In genomic region chr5:64864699-64865108, GRCm38 (mm10) we compare ENCODE assay signal across 9 mouse cellular contexts.
DNase-seq lines count a peak whose midpoint lies in the region; ATAC-seq and TF ChIP-seq lines count a peak whose summit lies in the region.
"Had no signal": no experiment of that assay in that cellular context is flagged by ENCODE, and none has a peak within 500 bp of the region (broad histone marks: within the 10 kb centered on the region; RNA-seq: fewer than 3 reads in every experiment).

No protein-coding gene starts in this region.

- no peak overlapping the region for H3K4me2 ChIP-seq in hindbrain, embryonic 13.5 days
- H3K4me2 ChIP-seq in intestine, embryonic 14.5 days (ENCODE audit: low read length) = no peak overlapping the region
- peak overlapping the region; percentile 44 for H3K4me2 ChIP-seq in liver, postnatal 0 days (ENCODE audit: low read depth, low read length)
- no peak overlapping the region for H3K4me2 ChIP-seq in midbrain, postnatal 0 days (ENCODE audit: low read depth, low read length, poor library complexity, severe bottlenecking)
- H3K4me2 ChIP-seq: midbrain, embryonic 12.5 days had no signal

- H3K9ac ChIP-seq in hindbrain, embryonic 13.5 days = no peak overlapping the region
- no peak overlapping the region for H3K9ac ChIP-seq in intestine, embryonic 14.5 days (ENCODE audit: low read length)
- H3K9ac ChIP-seq in liver, postnatal 0 days (replicated peaks) = no peak overlapping the region
- H3K9ac ChIP-seq in midbrain, postnatal 0 days (replicated peaks; ENCODE audit: low read length, poor library complexity, severe bottlenecking) = no peak overlapping the region
- H3K9ac ChIP-seq: midbrain, embryonic 12.5 days had no signal

- H3K4me3 ChIP-seq in hindbrain, embryonic 10.5 days = no peak overlapping the region
- H3K4me3 ChIP-seq in hindbrain, embryonic 13.5 days = no peak overlapping the region
- no peak overlapping the region for H3K4me3 ChIP-seq in intestine, embryonic 14.5 days (ENCODE audit: low read depth, low read length)
- H3K4me3 ChIP-seq in liver, postnatal 0 days (ENCODE audit: low read depth, low read length) = no peak overlapping the region
- H3K4me3 ChIP-seq in midbrain, postnatal 0 days (ENCODE audit: low read depth, low read length) = no peak overlapping the region
- H3K4me3 ChIP-seq: midbrain, embryonic 12.5 days had no signal

- H3K27ac ChIP-seq in hindbrain, embryonic 10.5 days = peak overlapping the region; percentile 43
- no peak overlapping the region for H3K27ac ChIP-seq in hindbrain, embryonic 13.5 days
- H3K27ac ChIP-seq in intestine, embryonic 14.5 days (ENCODE audit: low read depth) = peak overlapping the region; percentile 83
- H3K27ac ChIP-seq in liver, postnatal 0 days (ENCODE audit: low read depth) = peak overlapping the region; percentile 83
- no peak overlapping the region for H3K27ac ChIP-seq in midbrain, postnatal 0 days (ENCODE audit: low read depth, low read length)
- H3K27ac ChIP-seq: midbrain, embryonic 12.5 days had no signal

- no peak for TF ChIP-seq CTCF in liver, postnatal 0 days (IDR thresholded peaks at IDR 0.05; ENCODE audit: low read depth)
- no peak for TF ChIP-seq CTCF in midbrain, postnatal 0 days (IDR thresholded peaks at IDR 0.05)

- no peaks in the 10 kb centered on the region for H3K27me3 ChIP-seq in hindbrain, embryonic 10.5 days (ENCODE audit: insufficient read depth, poor library complexity, severe bottlenecking)
- H3K27me3 ChIP-seq in hindbrain, embryonic 13.5 days = 0 out of 2 replicates have a peak, but pooled peaks cover 2% of the 10 kb centered on the region
- H3K27me3 ChIP-seq in intestine, embryonic 14.5 days (replicated peaks; ENCODE audit: control insufficient read depth, insufficient read depth, low read length) = no peaks in the 10 kb centered on the region
- H3K27me3 ChIP-seq in liver, postnatal 0 days (ENCODE audit: insufficient read depth, low read length) = no peaks in the 10 kb centered on the region
- no peaks in the 10 kb centered on the region for H3K27me3 ChIP-seq in midbrain, postnatal 0 days (ENCODE audit: insufficient read depth, low read length)
- H3K27me3 ChIP-seq: midbrain, embryonic 12.5 days had no signal

- H3K9me3 ChIP-seq in hindbrain, embryonic 10.5 days = peaks cover 8% of the 10 kb centered on the region
- H3K9me3 ChIP-seq in hindbrain, embryonic 13.5 days = no peaks in the 10 kb centered on the region
- no peaks in the 10 kb centered on the region for H3K9me3 ChIP-seq in intestine, embryonic 14.5 days (ENCODE audit: control insufficient read depth, low read length)
- H3K9me3 ChIP-seq in liver, postnatal 0 days (ENCODE audit: low read length) = no peaks in the 10 kb centered on the region
- no peaks in the 10 kb centered on the region for H3K9me3 ChIP-seq in midbrain, postnatal 0 days (ENCODE audit: low read length)

- DNase-seq in hindbrain, embryonic 10.5 days (ENCODE audit: low spot score) = no peak
- DNase-seq in c-Kit-negative CD71-positive TER-119-positive erythroid progenitor cells, embryonic 14.5 days (ENCODE audit: low read depth, low spot score) = peak; percentile 60
- no peak for DNase-seq in intestine, embryonic 14.5 days (ENCODE audit: low spot score)
- DNase-seq in liver, postnatal 0 days = peak; percentile 80
- peak; percentile 90 to 92 for DNase-seq in spleen, postnatal 36 days (ENCODE audit: low spot score in 2 of 2)
- DNase-seq in cerebellum, adult 11 months = no peak
- DNase-seq in midbrain, postnatal 0 days (ENCODE audit: low spot score) = no peak

- 44% methylated on average over 4 of the region's 4 CpGs for WGBS in hindbrain, embryonic 10.5 days
- 42% methylated on average over 4 of the region's 4 CpGs for WGBS in hindbrain, embryonic 13.5 days
- WGBS in intestine, embryonic 14.5 days = 24% methylated on average over 4 of the region's 4 CpGs
- 9% methylated on average over 4 of the region's 4 CpGs for WGBS in liver, postnatal 0 days (ENCODE audit: insufficient replicate concordance)
- WGBS in midbrain, postnatal 0 days = 76% methylated on average over 4 of the region's 4 CpGs

- no peak for ATAC-seq in hindbrain, embryonic 13.5 days (ENCODE audit: low FRiP score)
- peak; percentile 78 for ATAC-seq in intestine, embryonic 14.5 days (replicated peaks; ENCODE audit: low FRiP score, low TSS enrichment, low read depth)
- ATAC-seq in liver, postnatal 0 days = peak; percentile 83
- ATAC-seq in midbrain, postnatal 0 days (ENCODE audit: low FRiP score) = no peak

- H3K4me1 ChIP-seq in hindbrain, embryonic 10.5 days (replicated peaks) = peaks cover 21% of the 10 kb centered on the region
- H3K4me1 ChIP-seq in hindbrain, embryonic 13.5 days (replicated peaks) = 0 out of 2 replicates have a peak, but pooled peaks cover 12% of the 10 kb centered on the region
- H3K4me1 ChIP-seq in intestine, embryonic 14.5 days (replicated peaks; ENCODE audit: control insufficient read depth, insufficient read depth, low read length) = peaks cover 48% of the 10 kb centered on the region
- H3K4me1 ChIP-seq in liver, postnatal 0 days (ENCODE audit: insufficient read depth) = peaks cover 29% of the 10 kb centered on the region
- H3K4me1 ChIP-seq in midbrain, postnatal 0 days (ENCODE audit: insufficient read depth, low read length) = no peaks in the 10 kb centered on the region
- H3K4me1 ChIP-seq: midbrain, embryonic 12.5 days had no signal

- no peaks in the 10 kb centered on the region for H3K36me3 ChIP-seq in hindbrain, embryonic 10.5 days
- no peaks in the 10 kb centered on the region for H3K36me3 ChIP-seq in hindbrain, embryonic 13.5 days
- H3K36me3 ChIP-seq in intestine, embryonic 14.5 days (ENCODE audit: control insufficient read depth, insufficient read depth, low read length) = no peaks in the 10 kb centered on the region
- H3K36me3 ChIP-seq in liver, postnatal 0 days (replicated peaks; ENCODE audit: insufficient read depth, low read length) = no peaks in the 10 kb centered on the region
- no peaks in the 10 kb centered on the region for H3K36me3 ChIP-seq in midbrain, postnatal 0 days (ENCODE audit: insufficient read depth, low read length)
- H3K36me3 ChIP-seq: midbrain, embryonic 12.5 days had no signal

- TF ChIP-seq EP300 in liver, postnatal 0 days (IDR thresholded peaks at IDR 0.05; ENCODE audit: low read depth) = peak; percentile 63

Comparison
In these comparisons a context has a peak if more than half of its experiments do, and no peak if none do; other contexts are left out.
1. H3K27ac ChIP-seq: peak in hindbrain, embryonic 10.5 days (single experiment), intestine, embryonic 14.5 days (single experiment) and liver, postnatal 0 days (single experiment); none in hindbrain, embryonic 13.5 days (single experiment) and midbrain, postnatal 0 days (single experiment).
2. DNase-seq: peak in c-Kit-negative CD71-positive TER-119-positive erythroid progenitor cells, embryonic 14.5 days (single experiment), liver, postnatal 0 days (single experiment) and spleen, postnatal 36 days (2 of 2); none in hindbrain, embryonic 10.5 days (single experiment), intestine, embryonic 14.5 days (single experiment), cerebellum, adult 11 months (single experiment) and midbrain, postnatal 0 days (single experiment).
3. ATAC-seq: peak in intestine, embryonic 14.5 days (single experiment) and liver, postnatal 0 days (single experiment); none in hindbrain, embryonic 13.5 days (single experiment) and midbrain, postnatal 0 days (single experiment).